ENCODE assay signal across 15 mouse cellular contexts in genomic region chr4:54118179-54118846, GRCm38 (mm10).
DNase-seq lines count a peak whose midpoint lies in the region; ATAC-seq and TF ChIP-seq lines count a peak whose summit lies in the region.
"Had no signal": no experiment of that assay in that cellular context is flagged by ENCODE, and none has a peak within 500 bp of the region (broad histone marks: within the 10 kb centered on the region; RNA-seq: fewer than 3 reads in every experiment).

No protein-coding gene starts in this region.

- no peak overlapping the region for H3K27ac ChIP-seq in hindbrain, embryonic 11.5 days (ENCODE audit: low read depth, low read length)
- no peak overlapping the region for H3K27ac ChIP-seq in hindbrain, embryonic 13.5 days
- 0 out of 2 replicates have a peak overlapping the region, but pooled peaks have one; percentile 26 for H3K27ac ChIP-seq in embryonic facial prominence, embryonic 10.5 days (replicated peaks)
- no peak overlapping the region for H3K27ac ChIP-seq in hindbrain, embryonic 12.5 days
- H3K27ac ChIP-seq in kidney, adult 2 months (ENCODE audit: insufficient read depth, low read depth, low read length) = no peak overlapping the region
- H3K27ac ChIP-seq: heart, adult 2 months; limb, embryonic 13.5 days; neural tube, embryonic 13.5 days had no signal

- no peak overlapping the region for H3K4me3 ChIP-seq in hindbrain, embryonic 11.5 days (ENCODE audit: low read depth, low read length)
- H3K4me3 ChIP-seq in hindbrain, embryonic 13.5 days = no peak overlapping the region
- H3K4me3 ChIP-seq in embryonic facial prominence, embryonic 10.5 days = no peak overlapping the region
- no peak overlapping the region for H3K4me3 ChIP-seq in hindbrain, embryonic 12.5 days
- H3K4me3 ChIP-seq in kidney, adult 2 months (ENCODE audit: insufficient read depth, low read depth, low read length) = no peak overlapping the region
- H3K4me3 ChIP-seq: heart, adult 2 months; limb, embryonic 13.5 days; neural tube, embryonic 13.5 days had no signal

- no peaks in the 10 kb centered on the region for H3K36me3 ChIP-seq in hindbrain, embryonic 11.5 days (ENCODE audit: control insufficient read depth, insufficient read depth, low read length)
- no peaks in the 10 kb centered on the region for H3K36me3 ChIP-seq in hindbrain, embryonic 13.5 days
- no peaks in the 10 kb centered on the region for H3K36me3 ChIP-seq in embryonic facial prominence, embryonic 10.5 days (replicated peaks)
- H3K36me3 ChIP-seq in hindbrain, embryonic 12.5 days = no peaks in the 10 kb centered on the region
- no peaks in the 10 kb centered on the region for H3K36me3 ChIP-seq in kidney, adult 2 months (ENCODE audit: control insufficient read depth, insufficient read depth, low read length)
- H3K36me3 ChIP-seq: G1E; limb, embryonic 13.5 days; neural tube, embryonic 13.5 days had no signal

- peak; percentile 68 for DNase-seq in hindbrain, embryonic 11.5 days (ENCODE audit: low spot score)
- DNase-seq in embryonic facial prominence, embryonic 10.5 days (ENCODE audit: low spot score) = peak; percentile 51
- peak; percentile 13 for DNase-seq in right cerebral cortex, adult 18-20 months
- DNase-seq in cerebellum, adult 11 months = no peak
- DNase-seq in thymus, postnatal 25 days = no peak
- DNase-seq in kidney, adult 2 months = no peak
- DNase-seq: cerebellum, adult 8-10 months; heart, adult 2 months; heart, postnatal 4 days; lung, postnatal 10 days had no signal

- H3K9ac ChIP-seq in hindbrain, embryonic 11.5 days (ENCODE audit: low read depth, low read length) = no peak overlapping the region
- no peak overlapping the region for H3K9ac ChIP-seq in hindbrain, embryonic 13.5 days
- no peak overlapping the region for H3K9ac ChIP-seq in hindbrain, embryonic 12.5 days
- H3K9ac ChIP-seq: limb, embryonic 13.5 days; neural tube, embryonic 13.5 days had no signal

- H3K4me1 ChIP-seq in hindbrain, embryonic 11.5 days (replicated peaks; ENCODE audit: control insufficient read depth, insufficient read depth, low read length) = 0 out of 2 replicates have a peak, but pooled peaks cover 2% of the 10 kb centered on the region
- H3K4me1 ChIP-seq in hindbrain, embryonic 13.5 days (replicated peaks) = 0 out of 2 replicates have a peak, but pooled peaks cover 4% of the 10 kb centered on the region
- peaks cover 7% of the 10 kb centered on the region for H3K4me1 ChIP-seq in embryonic facial prominence, embryonic 10.5 days
- peaks cover 14% of the 10 kb centered on the region for H3K4me1 ChIP-seq in hindbrain, embryonic 12.5 days
- H3K4me1 ChIP-seq in kidney, adult 2 months (ENCODE audit: control insufficient read depth, insufficient read depth, low read length) = no peaks in the 10 kb centered on the region

- WGBS in hindbrain, embryonic 11.5 days = 48% methylated on average over 6 of the region's 6 CpGs
- WGBS in hindbrain, embryonic 13.5 days = 34% methylated on average over 6 of the region's 6 CpGs
- WGBS in embryonic facial prominence, embryonic 10.5 days = 76% methylated on average over 6 of the region's 6 CpGs
- WGBS in hindbrain, embryonic 12.5 days = 49% methylated on average over 6 of the region's 6 CpGs
- 93% methylated on average over 6 of the region's 6 CpGs for WGBS in kidney, adult 2 months

- no peaks in the 10 kb centered on the region for H3K9me3 ChIP-seq in hindbrain, embryonic 11.5 days (ENCODE audit: control insufficient read depth, low read length)
- no peaks in the 10 kb centered on the region for H3K9me3 ChIP-seq in hindbrain, embryonic 13.5 days
- H3K9me3 ChIP-seq in embryonic facial prominence, embryonic 10.5 days = no peaks in the 10 kb centered on the region
- no peaks in the 10 kb centered on the region for H3K9me3 ChIP-seq in hindbrain, embryonic 12.5 days (replicated peaks)
- H3K9me3 ChIP-seq: limb, embryonic 13.5 days; neural tube, embryonic 13.5 days had no signal

- no peak for TF ChIP-seq POLR2A in kidney, adult 2 months (IDR thresholded peaks at IDR 0.05; ENCODE audit: low read depth, low read length)

- H3K27me3 ChIP-seq in hindbrain, embryonic 11.5 days (ENCODE audit: control insufficient read depth, insufficient read depth, low read length) = no peaks in the 10 kb centered on the region
- H3K27me3 ChIP-seq in hindbrain, embryonic 13.5 days = no peaks in the 10 kb centered on the region
- H3K27me3 ChIP-seq in embryonic facial prominence, embryonic 10.5 days (replicated peaks; ENCODE audit: low read depth, poor library complexity, severe bottlenecking) = no peaks in the 10 kb centered on the region
- no peaks in the 10 kb centered on the region for H3K27me3 ChIP-seq in hindbrain, embryonic 12.5 days
- no peaks in the 10 kb centered on the region for H3K27me3 ChIP-seq in kidney, adult 2 months (replicated peaks; ENCODE audit: control insufficient read depth, insufficient read depth, low read length)
- H3K27me3 ChIP-seq: limb, embryonic 13.5 days; neural tube, embryonic 13.5 days had no signal

- no peak overlapping the region for H3K4me2 ChIP-seq in hindbrain, embryonic 11.5 days (replicated peaks; ENCODE audit: low read depth, low read length)
- no peak overlapping the region for H3K4me2 ChIP-seq in hindbrain, embryonic 13.5 days
- no peak overlapping the region for H3K4me2 ChIP-seq in hindbrain, embryonic 12.5 days (replicated peaks)
- H3K4me2 ChIP-seq: limb, embryonic 13.5 days; neural tube, embryonic 13.5 days had no signal

- no peak for TF ChIP-seq CTCF in kidney, adult 2 months (conservative IDR thresholded peaks at IDR 0.05; ENCODE audit: insufficient read depth, insufficient read length, low read depth, low read length)

- ATAC-seq in hindbrain, embryonic 11.5 days (ENCODE audit: low FRiP score) = peak; percentile 85
- no peak for ATAC-seq in hindbrain, embryonic 13.5 days (ENCODE audit: low FRiP score)
- ATAC-seq in hindbrain, embryonic 12.5 days (ENCODE audit: low FRiP score) = peak; percentile 52; the same call in 1 of the 2 replicates

Comparison
In these comparisons a context has a peak if more than half of its experiments do, and no peak if none do; other contexts are left out.
1. DNase-seq: peak in hindbrain, embryonic 11.5 days (single experiment), embryonic facial prominence, embryonic 10.5 days (single experiment) and right cerebral cortex, adult 18-20 months (single experiment); none in cerebellum, adult 11 months (single experiment), thymus, postnatal 25 days (single experiment) and kidney, adult 2 months (single experiment).